Mouse (Mus musculus) testis, adult 2 months (tissue): Measurements from ENCODE around the gene Letmd1. TPM values are rescaled to one million over a fixed set of nuclear protein-coding genes. Genes with fewer than 3 reads are reported as not detected.
"Not testable (repeated sequence)": the region's sequence is repeated elsewhere in the genome, so short reads cannot be mapped to it uniquely, and the experiment has no call there.

Experiments
- H3K27ac ChIP-seq: fragments of 200-500 bp; 2 replicates; pipeline ENCODE4 v1.5.1; 2012; ENCODE audit warnings: low read depth, low read length; ENCODE audit not compliant: control insufficient read depth, insufficient read depth
- H3K27me3 ChIP-seq: fragments of 200-500 bp; 2 replicates; pipeline ENCODE4 v1.6.1; 2012; ENCODE audit warnings: mild to moderate bottlenecking, low read length, moderate library complexity; ENCODE audit not compliant: control insufficient read depth, insufficient read depth
- H3K36me3 ChIP-seq: fragments of 200-500 bp; 2 replicates; pipeline ENCODE4 v1.6.1; 2012; ENCODE audit warnings: mild to moderate bottlenecking, low read length; ENCODE audit not compliant: control insufficient read depth, insufficient read depth
- H3K4me1 ChIP-seq: fragments of 200-500 bp; 2 replicates; pipeline ENCODE4 v1.6.1; 2012; ENCODE audit warnings: low read length; ENCODE audit not compliant: control insufficient read depth, insufficient read depth
- H3K4me3 ChIP-seq: fragments of 200-500 bp; 2 replicates; pipeline ENCODE4 v1.5.1; 2012; ENCODE audit warnings: low read depth, mild to moderate bottlenecking, low read length, moderate library complexity, mixed read lengths; ENCODE audit not compliant: control insufficient read depth
- CTCF ChIP-seq: fragments of 200-500 bp; IDR thresholded peaks from 2 replicates; pipeline ENCODE4 v1.5.1; 2012; ENCODE audit warnings: low read depth, mild to moderate bottlenecking, inconsistent platforms, low read length, moderate library complexity; ENCODE audit not compliant: control insufficient read depth, insufficient read depth, insufficient replicate concordance
- POLR2A ChIP-seq: fragments of 200-500 bp; IDR thresholded peaks from 2 replicates; pipeline ENCODE4 v1.6.1; 2012; ENCODE audit warnings: low read depth, mild to moderate bottlenecking, inconsistent platforms, low read length, moderate library complexity; ENCODE audit not compliant: control insufficient read depth
- polyA plus RNA-seq: library from polyadenylated mRNA; depleted of rRNA; stranded (reverse); fragments of >200 nt; gene quantifications from 2 replicates; pipeline ENCODE4 v1.2.3, GENCODE M21; 2012; rRNA removed

Letmd1 gene
- polyA plus RNA-seq, result 18.8 and 20.0 TPM in 2 replicates

GRCm38 (mm10) chr15:100468295-100469188 lies at the start of gene Letmd1:
Gene Letmd1 (plus strand): TSS chr15:100469023.
- Histone ChIP-seq H3K4me3 (peak within 1 kb of the TSS; percentile 96), H3K27me3 (no peaks in the 10 kb centered on the region), H3K27ac (peak within 1 kb of the TSS; percentile 90), H3K4me1 (peaks cover 7% of the 10 kb centered on the region), H3K36me3 (no peaks in the 10 kb centered on the region)
- TF ChIP-seq CTCF (peak; percentile 86), POLR2A (peak; percentile 75)

- H3K27ac ChIP-seq, result no peak overlapping the region
- TF ChIP-seq POLR2A (no peak), CTCF (no peak)
- no peaks in the 10 kb centered on the region for H3K27me3 ChIP-seq
- no peaks in the 10 kb centered on the region for H3K36me3 ChIP-seq
- H3K4me1 ChIP-seq, result peaks cover 18% of the 10 kb centered on the region
- H3K4me3 ChIP-seq, result no peak overlapping the region
These were observed 49.5 kb upstream of the Letmd1 start for GRCm38 (mm10) chr15:100419311-100419710.

- no peaks in the 10 kb centered on the region for H3K36me3 ChIP-seq
- H3K27me3 ChIP-seq, result no peaks in the 10 kb centered on the region
- peak overlapping the region; percentile 33; the same call in 1 of the 2 replicates for H3K27ac ChIP-seq
- TF ChIP-seq CTCF (no peak), POLR2A (no peak)
- H3K4me3 ChIP-seq, result no peak overlapping the region
- peaks cover 17% of the 10 kb centered on the region for H3K4me1 ChIP-seq
These were observed 48.7 kb upstream of the Letmd1 start for GRCm38 (mm10) chr15:100419901-100420745.

- Histone ChIP-seq H3K27me3 (no peaks in the 10 kb centered on the region), H3K4me3 (no peak overlapping the region; the same call in 1 of the 2 replicates), H3K4me1 (peaks cover 17% of the 10 kb centered on the region), H3K36me3 (no peaks in the 10 kb centered on the region), H3K27ac (no peak overlapping the region)
- TF ChIP-seq POLR2A (no peak), CTCF (no peak)
These were observed 47.6 kb upstream of the Letmd1 start for GRCm38 (mm10) chr15:100421059-100421757.

GRCm38 (mm10) chr15:100421758-100422197 lies 47.0 kb upstream of the Letmd1 start, which contains the start of gene Gm5475:
Gene Gm5475 (plus strand): TSS chr15:100422147.
- H3K27ac ChIP-seq, result peak within 1 kb of the TSS; percentile 81
- peaks cover 17% of the 10 kb centered on the region for H3K4me1 ChIP-seq
- H3K4me3 ChIP-seq, result peak within 1 kb of the TSS; percentile 90
- H3K36me3 ChIP-seq, H3K27me3 ChIP-seq: not testable (repeated sequence)

- no peak for TF ChIP-seq POLR2A
- no peak for TF ChIP-seq CTCF
- no peaks in the 10 kb centered on the region for H3K27me3 ChIP-seq
- H3K27ac ChIP-seq, result peak overlapping the region; percentile 81
- no peaks in the 10 kb centered on the region for H3K36me3 ChIP-seq
- H3K4me3 ChIP-seq, result peak overlapping the region; percentile 90
- H3K4me1 ChIP-seq, result peaks cover 17% of the 10 kb centered on the region
These were observed 46.3 kb upstream of the Letmd1 start for GRCm38 (mm10) chr15:100422476-100422875.
